Mouse (Mus musculus) CH12F3 (cell line): Measurements from ENCODE around the gene Anks1b.

ENCODE experiments used
- in situ Hi-C: fragments of 300-500 bp; cut with MboI; formaldehyde crosslinking; loops from 2 replicates; pipeline ENCODE4 v1.14.3; 2020; ENCODE audit warnings: low sequenced_read_pairs

The Anks1b gene

DNA sequence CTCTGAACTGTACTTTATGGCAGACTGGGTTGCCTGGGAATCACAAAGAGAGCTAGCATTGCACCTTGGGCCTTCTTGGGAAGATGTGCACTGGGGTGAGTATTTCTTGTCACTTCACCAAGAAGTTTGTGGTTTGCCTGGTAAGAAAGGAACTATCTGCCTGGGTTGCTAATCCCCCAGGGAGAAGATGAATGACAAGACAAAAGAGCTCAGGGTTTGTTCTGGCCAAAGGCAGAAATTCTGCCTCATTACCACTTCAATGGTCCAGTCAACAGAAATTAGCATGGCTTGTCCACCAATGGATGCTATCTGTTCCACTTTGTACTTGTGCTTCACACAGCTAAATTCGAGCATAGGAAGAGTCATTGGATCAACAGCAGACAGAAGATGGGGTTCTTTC is 658.5 kb downstream of the Anks1b start:
- in situ Hi-C loops: no loop called here

DNA sequence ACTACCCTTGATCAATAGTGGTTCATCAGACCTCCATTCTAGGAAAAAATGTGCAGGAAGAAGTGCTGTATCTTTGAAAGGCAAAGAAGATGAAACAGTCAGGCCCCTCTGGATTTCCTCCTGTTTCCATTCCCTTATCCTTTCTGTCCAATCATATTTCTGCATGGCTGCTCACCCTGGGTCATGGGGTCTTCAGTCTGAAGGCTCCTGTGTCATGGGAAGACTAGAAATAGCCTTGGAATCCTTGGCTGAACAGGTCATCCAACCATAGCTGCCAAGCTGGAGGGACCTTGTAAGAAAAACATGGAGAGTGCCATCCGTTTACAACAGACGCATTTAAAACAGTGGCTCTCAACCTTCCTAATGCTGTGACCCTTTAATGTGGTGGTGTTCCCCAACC is 662.1 kb downstream of the Anks1b start:
- in situ Hi-C loops: no loop called here

DNA sequence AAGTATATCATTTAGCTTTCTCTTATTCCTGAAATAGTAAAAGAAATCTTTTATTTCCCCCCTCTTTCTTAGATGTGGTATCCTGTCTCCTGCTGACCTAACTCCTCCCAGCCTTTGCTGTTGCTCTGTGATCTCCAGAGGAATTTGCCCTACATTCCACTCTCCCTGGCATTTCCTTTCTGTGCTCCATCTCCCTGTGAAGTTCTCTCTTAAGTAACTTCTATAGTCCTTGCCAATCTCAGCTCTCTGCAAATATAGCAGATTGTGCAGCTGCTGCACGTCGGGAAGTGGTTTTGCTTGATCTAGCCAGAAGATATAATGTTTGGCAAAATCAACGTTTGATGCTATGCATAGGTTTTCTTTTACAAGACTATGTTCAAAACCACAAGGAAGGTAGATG is 673.3 kb downstream of the Anks1b start:
- in situ Hi-C loops: no loop called here

DNA sequence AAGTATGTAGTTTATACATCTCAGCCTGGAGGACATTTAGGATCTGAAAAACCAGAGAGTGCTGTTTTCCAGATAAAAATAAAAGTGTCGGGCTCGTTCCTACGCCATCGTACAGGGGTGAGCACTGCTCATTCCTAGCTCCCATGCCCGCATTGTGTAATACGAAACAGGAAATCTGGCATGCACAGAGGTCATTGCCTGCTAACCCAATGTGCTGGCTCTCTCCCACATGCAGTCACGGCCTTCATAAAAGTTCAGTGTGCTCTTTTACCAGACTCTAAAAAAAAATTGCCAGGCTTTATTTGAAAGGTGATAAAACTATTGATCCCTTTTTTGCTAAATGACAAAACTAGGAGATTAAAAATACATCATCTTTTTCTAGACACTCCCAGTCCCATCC is 689.6 kb downstream of the Anks1b start:
- in situ Hi-C loops: no loop called here

DNA sequence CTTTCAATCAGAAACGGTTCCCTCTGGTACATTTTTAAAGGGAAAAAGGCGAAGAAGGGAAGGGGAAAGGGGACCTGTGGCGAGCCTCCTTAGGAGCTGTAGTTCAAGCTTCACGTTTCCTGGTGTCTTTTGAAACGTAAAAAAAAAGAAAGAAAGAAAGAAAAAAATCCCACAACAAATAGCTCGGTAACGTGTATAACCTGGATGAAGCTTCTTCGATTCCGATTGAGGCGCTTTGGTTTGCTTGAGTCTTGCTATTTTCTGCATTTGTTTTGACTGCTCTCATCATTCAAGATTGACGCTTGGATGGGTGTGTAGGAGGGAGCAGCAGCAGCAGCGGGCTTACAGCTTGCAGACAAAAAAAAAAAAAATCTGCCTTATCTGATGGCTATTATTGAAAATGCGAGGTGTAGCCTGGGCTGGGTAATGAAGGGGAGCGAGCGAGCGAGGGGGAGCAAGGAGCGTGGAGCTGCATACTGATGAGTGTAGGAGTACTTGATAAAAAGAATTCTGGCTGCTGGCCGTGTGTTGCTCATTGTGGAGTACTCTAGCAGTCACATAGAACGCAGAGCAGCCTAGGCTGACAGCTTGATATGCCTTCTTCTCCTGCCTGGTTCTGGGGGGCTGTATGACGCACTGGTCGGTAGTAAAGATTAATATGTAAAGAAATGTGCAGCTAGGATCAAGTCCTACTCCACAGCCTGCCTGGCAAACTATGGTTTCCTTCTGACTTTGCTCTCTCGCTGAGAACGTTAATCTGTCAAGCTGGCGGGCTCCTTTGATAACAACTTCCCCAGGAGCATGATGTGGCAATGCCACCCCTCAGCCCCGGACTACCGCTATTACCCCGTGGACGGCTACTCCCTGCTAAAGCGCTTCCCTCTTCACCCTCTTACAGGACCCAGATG is 703.1 kb downstream of the Anks1b start:
- in situ Hi-C loops: no loop called here

DNA sequence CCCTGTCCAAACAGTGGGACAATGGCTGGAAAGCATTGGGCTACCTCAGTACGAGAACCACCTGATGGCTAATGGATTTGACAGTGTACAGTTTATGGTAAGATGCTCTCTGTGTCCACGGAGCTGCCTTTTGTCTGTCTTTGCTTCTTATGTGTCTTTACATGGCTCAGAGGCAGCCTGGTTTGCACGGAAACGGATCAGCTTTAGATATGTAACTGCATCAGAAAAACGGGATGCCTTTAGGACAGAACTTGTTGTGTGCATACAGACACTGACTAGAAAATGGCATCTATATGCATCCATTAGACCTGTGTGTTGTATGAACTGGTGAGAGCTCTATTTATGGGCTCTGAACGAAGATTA is 703.8 kb downstream of the Anks1b start:
- in situ Hi-C loops: no loop called here

DNA sequence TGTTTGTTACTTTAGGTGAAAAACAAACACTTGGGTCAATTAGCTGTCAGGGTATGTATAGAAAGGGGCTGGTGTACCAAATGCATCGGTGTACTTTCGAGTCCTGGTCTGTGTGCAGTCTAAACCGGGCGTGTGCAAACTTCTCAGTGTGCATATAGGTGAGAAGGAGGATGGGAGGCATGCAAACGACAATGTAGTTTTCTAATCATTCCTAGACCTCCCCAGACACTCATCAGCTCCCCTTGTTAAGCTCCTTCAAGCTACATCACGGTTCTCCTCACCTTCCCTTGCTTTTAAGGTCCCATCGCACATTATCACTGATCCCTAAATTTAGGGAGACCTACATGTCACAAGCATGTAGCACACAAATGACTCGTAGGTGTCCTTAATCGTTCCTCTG is 704.5 kb downstream of the Anks1b start:
- in situ Hi-C loops: no loop called here

DNA sequence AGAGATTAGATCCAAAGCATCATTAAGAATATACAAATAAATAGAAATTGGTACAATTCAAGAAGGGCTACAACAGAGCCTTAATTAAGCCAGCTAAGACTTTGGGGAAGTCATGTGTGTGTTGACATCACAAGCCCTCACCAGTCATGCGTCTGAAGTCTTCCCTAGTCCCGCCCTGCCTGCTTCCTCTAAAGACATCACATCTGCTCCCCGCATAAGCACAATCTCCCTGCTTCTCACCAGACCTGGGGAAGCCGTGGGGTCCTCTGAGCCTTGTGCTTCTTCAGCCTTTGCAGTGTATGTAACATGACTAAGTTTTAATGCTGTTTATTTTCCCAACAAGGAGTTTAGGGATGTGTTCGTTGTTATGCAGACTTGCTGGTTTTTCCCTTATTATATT is 706.7 kb downstream of the Anks1b start:
- in situ Hi-C loops: no loop called here

DNA sequence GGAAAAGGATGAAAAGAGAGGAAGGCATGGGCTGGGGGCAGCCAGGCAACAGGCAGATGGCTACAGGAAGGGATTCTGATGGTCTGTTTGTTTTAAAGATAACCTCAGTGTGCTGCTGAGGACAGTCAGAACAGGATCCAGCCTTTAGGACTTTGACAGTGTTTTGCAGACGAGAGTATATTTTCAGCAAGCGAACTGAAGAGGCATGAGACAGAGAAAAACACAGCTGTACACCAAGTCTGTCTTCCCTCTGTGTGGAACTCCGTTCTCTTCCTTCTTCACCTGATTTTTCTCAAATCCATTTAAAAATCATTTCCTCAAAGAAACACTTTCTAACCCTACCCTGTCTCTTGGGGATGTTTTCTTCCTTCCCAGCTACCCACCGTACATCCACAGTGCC is 710.7 kb downstream of the Anks1b start:
- in situ Hi-C loops: no loop called here

DNA sequence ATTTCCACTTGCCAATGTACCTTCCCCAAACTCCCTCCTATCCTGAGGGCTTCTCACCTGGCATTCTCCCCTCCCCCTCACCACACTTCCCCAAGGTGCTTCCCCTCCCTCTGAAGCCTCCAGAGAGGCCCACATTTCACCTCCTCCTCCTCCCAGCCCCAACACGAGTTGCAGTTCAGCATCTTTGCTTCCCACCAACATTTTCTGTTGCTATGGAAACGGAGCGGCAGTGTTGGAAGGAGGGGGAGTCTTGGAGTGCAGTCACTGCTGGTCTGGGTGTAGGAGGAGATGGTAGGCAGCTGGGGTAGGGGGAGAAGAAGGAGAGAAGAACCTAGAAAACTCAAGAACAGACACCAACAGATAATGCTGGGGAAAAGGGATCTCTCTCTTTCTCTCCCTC is 722.8 kb downstream of the Anks1b start:
- in situ Hi-C loops: no loop called here

DNA sequence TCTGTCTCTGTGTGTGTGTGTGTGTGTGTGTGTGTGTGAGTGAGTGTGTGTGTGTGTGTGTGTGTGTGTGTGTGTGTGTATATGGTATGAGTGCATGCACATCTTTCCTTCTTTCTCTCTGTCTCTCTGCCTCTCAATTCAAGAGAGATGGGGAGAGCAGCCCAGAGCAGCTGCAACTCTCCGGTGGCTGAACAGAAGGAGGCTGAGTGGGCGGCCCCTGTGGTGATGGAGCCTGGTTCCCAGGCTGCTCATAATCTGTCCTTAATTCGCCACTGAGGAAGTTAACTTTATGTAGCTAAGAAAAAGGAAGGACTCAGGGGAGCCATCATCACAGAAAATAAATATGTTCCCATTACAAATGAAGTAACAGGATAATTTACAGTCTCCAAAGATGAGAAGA is 723.3 kb downstream of the Anks1b start:
- in situ Hi-C loops: no loop called here

DNA sequence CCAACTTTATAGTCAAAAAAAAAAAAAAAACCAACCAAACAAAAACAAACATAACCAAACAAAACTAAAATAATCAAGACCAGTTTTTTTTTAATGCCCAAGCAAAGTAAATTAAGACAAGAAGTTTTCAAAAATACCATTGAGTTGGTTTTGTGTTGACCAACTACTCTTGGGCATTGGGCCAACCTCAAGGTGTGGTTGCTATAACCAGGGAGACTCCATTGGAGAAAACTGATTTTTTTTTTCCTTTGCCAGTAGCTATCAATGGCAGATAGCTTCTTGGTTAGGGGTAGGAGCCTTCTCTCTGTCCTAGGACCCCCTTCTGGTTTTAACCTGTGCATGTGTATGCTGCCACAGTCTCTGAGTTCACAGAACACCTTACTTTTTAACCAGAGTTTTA is 725.8 kb downstream of the Anks1b start:
- in situ Hi-C loops: no loop called here

DNA sequence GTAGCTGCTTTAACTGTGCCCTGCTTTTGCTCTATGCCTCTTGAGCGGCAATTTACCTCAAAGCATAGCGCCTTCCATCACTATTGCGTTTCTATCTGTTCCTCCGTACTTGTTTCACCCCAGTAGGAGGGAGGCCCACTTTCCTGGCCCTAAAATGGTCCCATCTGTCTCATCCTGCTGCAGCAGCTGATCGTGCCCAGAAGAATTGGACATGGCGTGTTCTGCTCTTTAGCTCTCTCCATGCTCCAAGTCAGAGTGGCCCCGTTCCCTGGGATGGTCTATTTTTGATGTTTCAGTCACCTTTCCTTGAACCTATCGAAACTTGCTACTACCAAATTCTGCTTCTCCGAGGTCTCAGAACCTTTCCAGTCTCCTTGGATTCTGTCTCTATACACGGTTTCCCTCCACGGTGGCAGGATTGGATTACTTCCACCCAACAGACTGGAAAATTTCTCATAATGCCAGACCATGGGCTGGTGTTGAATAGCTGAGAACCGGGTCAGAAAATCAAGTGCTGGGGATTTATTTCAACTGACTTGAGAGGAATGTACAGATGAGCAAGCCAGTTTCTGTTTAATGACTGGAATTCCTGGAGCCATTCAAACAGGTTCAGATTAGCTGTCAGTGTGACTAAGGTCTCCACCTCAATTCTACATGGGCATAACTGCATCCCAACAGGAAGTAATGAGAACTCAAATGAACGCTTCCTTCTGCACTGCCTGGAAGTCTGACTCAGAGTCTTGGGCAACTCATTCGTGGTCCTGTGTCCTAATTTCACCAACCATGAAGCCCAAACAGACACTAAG is 726.6 kb downstream of the Anks1b start:
- in situ Hi-C loops: no loop called here

DNA sequence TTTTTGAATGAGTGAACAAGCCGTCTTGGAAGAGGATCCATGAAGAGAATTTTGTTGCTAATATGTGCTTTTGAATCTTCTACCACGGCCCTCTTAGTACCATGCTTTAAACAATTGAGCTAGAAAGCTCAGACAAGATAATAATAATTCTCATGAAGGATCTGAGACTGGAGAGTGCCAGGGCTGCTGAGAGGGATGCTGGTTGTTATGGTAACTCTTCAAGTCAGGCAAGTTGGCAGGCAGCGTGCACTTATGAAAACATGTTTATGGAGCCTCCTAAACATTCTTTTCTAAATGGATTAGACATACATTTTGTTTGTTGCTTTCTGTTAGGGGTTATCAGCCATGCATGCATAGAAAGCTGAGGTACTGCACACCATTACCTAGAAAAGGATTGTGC is 734.3 kb downstream of the Anks1b start:
- in situ Hi-C loops: no loop called here

DNA sequence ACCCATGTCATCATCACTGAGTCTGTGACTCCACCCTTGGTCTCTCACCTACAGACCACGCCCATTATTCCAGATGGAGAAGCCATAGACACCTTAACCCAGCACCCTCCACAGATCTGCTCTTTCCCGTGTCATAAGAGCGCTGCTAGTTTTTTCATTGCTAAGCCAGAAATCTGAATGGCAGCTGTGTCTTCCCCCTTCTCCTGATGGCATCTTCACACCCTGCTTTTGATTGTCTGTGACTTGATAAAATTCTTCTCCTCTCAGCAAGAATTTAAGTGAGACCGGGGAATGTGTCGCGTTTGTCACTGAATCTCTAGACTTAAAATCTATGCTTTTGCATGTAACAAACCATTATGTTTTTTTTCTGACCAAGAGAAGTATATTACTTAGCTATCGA is 736.1 kb downstream of the Anks1b start:
- in situ Hi-C loops: no loop called here

DNA sequence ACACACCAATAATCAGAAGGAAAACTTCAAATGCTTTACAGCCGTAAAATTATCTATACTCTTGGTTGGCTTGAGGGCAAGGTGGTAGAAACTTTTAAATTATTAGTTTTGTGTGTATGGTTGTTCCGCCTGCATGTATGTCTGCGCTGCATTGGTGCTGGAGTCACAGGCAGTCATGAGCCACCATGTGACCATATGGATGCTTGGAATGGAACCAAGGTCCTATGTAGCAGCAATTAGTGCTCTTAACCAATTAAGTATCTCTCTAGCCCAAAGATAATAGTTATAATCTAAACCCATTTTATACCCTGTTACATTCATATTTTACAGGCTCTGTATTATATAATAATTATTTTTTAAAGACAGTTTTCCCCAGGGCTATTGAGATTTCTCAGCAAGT is 739.7 kb downstream of the Anks1b start:
- in situ Hi-C loops: no loop called here

DNA sequence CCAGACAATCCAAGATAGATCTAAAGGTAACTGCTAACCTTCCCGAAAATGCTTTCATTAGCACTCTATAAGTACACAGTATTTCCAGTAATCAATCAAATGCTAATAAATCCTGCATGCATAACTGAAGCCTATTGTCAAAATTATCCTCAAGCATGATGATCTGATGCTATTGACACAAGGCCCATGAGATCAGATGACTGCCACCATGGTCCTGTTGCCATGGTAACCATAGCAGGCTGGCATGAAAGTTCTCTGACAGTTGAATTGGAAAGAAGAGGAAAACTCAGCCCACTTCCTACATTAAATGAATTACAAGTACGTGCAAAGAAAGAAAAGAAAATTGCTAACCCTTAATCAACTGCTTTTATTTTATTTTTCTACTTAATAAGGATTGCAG is 741.9 kb downstream of the Anks1b start:
- in situ Hi-C loops: no loop called here

DNA sequence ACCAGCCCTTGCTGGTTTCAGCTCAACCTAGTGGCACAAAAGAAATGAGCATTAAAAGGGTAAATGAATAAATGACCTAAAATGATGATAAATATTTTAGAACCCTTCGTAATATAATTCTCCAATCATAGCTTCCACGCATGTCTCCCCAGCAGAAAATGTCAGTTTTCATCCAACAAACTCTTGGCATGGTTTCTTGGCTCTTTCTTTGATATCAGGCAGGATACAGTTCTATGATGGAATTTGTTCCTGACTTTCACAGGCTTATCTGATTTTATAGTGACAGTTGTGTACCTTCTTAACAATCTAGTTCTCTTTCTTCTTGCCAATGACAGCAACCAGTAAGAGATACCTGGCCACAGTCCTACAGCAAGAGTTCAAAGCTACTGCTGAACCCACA is 743.3 kb downstream of the Anks1b start:
- in situ Hi-C loops: no loop called here

DNA sequence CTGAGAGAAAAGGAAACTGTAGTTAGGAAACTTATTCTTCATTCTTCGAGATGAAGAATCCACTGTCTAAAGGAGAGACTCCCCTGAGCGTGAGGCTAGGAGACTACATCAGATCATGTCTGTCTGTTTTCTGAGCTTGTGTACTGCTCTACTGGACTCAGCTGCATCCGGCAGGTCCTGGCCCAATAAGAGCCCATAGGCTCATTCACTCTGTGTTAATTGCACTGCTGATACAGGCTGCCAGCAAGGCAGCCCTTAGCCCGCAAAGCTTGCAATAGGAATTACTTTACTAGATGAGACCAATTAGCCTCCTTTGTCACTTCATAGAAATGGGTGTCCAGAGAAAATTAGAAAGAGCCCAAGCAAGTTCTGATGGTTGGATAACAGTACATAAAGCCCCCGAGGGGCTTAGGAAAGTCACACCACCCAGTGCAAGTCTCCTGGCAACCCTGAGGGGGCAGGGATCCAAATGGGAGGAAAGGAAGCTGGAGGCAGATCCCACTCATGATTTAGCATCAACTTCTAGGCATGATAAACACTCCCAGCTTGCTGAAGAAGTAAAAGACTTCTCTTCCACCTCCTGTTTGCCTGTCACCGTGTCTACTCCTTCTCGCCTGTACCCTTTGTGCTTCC is 744.5 kb downstream of the Anks1b start:
- in situ Hi-C loops: no loop called here

DNA sequence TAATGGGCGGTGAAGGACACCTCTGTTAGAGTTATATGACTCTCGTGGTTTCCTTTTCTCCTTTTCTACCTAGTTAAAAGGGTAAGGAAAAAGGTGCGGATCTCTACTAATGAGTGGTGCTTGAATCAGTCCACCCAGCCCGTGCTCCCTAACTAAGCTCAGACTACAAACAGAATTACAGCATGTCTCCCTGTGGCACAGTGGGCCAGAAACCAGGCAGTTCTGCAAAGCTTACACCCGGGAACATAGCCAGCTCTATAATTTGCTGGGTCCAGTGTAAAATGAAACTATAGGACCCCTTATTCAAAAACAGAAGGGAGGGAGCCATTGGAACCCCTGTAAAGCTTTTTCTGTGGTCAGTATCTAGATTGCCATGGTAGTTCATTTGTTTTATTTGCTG is 754.2 kb downstream of the Anks1b start:
- in situ Hi-C loops: no loop called here

DNA sequence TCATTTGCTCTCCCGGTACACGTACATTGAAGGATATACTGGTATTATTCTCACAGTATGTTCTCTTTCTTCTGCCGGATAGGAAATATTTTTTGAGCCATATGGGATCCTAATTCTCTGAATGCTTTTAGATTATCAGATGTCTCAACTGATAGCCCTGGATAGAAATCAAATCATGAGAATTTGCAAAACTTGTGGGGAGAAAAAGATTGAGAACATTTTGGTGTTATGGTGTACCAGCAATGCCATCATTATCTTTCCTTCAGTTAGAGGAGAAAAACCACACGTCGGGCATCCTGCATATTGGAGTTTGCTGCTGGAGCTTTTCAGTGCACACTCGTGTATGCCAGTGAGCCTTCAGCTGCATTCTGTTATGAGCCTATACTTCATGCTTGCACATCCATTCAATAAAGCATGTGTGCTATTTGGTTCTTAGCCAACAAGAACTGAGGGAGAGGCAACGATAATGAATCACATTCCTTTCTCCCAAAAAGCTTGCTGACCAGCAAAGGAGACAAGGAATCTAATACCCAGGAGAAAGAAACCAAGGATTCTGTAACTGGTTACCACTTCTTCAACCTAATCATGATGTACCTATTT is 756.9 kb downstream of the Anks1b start:
- in situ Hi-C loops: no loop called here
